Mouse (Mus musculus) liver, adult 2 months (tissue): ENCODE data around the gene Wnt10a.

Experiments
- CTCF ChIP-seq: fragments of 200-500 bp; IDR thresholded peaks from 2 replicates; pipeline ENCODE4 v1.5.1; 2011; ENCODE audit warnings: low read depth, low read length, control low read depth
- POLR2A ChIP-seq: fragments of 200-500 bp; IDR thresholded peaks from 2 replicates; pipeline ENCODE4 v1.6.1; 2011; ENCODE audit warnings: low read length, control low read depth; ENCODE audit not compliant: insufficient read depth; ENCODE audit errors: extremely low read depth

GRCm38 (mm10) chr1:74784041-74784759, 7.1 kb upstream of the Wnt10a start:
- TF ChIP-seq POLR2A: no peak
- TF ChIP-seq CTCF: peak; percentile 68
